Mouse (Mus musculus): ENCODE results near the gene Rffl.

Rffl gene

DNA sequence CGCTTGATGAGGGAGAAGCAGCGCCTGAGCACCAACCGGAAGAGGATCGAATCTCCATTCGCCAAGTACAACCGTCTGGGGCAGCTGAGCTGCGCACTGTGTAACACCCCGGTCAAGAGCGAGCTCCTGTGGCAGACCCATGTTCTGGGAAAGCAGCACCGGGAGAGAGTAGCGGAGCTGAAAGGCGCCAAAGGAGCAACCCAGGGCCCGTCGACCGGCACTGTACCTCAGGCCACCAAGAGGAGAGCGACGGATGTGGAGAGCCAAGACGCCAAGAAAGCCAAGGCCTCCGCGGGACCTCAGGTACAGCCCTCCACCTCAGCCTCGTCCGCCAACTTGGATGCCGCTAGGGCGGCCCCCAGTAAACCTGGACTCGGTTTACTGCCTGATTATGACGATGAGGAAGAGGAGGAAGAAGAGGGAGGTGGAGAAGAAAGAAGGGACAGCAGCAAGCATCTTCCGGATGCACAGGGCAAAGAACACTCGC, 106.5 kb downstream of the Rffl start:
- DNase-seq (ENCODE audit: low spot score in 2 of 2), result no peak

DNA sequence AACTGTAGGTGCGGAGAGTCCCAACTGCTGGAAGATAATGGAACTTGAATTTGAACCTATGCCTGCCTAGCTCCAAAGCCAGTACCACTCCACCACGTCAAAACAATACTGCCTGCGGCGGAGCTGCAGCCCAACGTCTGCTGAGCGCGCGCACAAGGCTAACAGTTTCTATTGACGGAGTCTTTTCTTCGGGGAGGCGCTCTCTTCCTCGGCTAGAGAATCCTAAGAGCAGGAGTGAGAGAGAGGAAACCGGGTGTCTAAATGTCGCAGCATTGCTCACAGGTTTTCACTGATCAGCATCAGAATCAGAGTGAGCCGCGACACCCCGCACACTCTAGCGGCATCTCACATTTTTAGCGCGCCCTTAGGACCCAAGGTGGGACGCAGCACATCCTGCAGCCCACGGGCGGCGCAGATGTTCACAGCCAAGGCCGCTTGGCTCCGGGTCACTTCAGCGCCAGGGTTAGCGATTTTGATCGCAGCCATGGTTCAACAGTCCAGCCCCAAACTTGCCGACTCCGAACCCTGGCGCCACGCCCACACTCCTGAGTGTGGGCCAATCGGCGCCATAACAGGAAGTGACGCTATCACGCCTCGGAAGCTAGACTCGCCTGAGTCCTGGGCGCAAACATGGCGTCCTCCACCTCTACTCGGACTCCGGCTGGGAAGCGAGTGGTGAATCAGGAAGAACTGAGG, 107.1 kb downstream of the Rffl start, which contains the start of the genes Cct6b and Zfp830:
Cct6b (minus strand) TSS at position 580 of the 696 bp plus-strand sequence.
Zfp830 (plus strand) TSS at position 604 of the 696 bp plus-strand sequence.
- peak; percentile 90 to 95 for DNase-seq (ENCODE audit: low spot score in 2 of 2)

DNA sequence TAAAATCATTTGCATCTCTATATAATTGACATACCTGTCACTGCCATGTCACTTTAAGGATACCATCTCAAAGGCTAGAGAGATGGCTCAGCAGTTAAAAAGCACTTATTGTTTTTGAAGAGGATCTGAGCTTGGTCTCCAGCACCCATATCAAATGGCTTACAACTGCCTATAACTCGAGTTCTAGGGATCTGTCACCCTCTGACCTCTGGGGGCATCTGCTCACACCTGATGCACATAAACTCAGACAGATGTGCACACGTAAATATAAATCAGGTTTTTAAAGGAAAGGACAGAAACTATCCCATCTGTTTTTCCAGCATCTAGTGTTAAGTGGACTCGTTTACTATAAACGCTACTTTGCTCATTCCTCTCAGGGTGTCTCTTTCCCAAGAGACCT, 107.7 kb downstream of the Rffl start:
- DNase-seq (ENCODE audit: low spot score in 2 of 2), result no peak

- DNase-seq (ENCODE audit: low spot score in 2 of 2), result no peak
Measured at GRCm38 (mm10) chr11:82762286-82762829, 108.7 kb downstream of the Rffl start.

GRCm38 (mm10) chr11:82755919-82756318, 115.1 kb downstream of the Rffl start:
- no peak for DNase-seq (ENCODE audit: low spot score in 2 of 2)

Data from spleen, postnatal 4 days (tissue).